Mouse (Mus musculus): ENCODE results near the gene Enox1.

Enox1 gene

DNA sequence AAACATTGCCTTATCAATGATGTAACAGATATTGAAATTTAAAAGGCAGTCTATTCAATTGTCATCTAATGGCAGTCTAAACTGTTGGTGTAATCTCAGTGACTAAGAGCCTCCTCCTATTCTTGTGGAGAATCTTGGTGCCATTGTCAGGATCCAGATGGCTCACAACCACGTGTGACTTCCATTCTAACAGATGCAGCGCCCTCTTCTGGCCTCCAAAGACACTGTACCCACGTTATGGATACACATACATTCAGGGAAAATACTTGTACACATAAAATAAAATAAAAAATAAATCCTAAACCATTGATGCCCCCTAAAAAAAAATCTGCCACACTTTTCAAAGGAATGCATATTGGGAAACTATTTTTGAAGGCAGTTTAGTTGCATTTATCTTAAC lies 216.6 kb downstream of the Enox1 start:
- DNase-seq (ENCODE audit: low spot score in 2 of 2): no peak

DNA sequence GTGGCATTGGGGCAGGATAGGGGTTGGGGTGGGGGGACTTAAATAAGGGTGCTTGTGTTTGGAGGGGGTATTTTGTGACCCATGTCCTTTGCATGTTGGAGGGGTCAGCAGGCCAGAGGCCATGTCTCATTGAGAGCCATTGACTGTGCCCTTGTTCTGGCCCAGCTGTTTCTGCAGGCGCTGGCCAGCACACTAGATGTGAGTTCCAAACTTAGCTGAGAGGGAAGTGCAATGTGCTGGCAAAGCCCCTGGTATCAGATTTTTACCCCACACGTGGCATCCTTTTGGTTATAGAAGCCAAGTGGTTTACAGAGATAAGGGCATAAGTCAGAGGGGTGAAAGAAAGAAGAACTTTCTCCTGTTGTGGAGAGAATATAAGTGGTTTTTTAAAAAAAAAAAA lies 218.5 kb downstream of the Enox1 start:
- no peak for DNase-seq (ENCODE audit: low spot score in 2 of 2)

DNA sequence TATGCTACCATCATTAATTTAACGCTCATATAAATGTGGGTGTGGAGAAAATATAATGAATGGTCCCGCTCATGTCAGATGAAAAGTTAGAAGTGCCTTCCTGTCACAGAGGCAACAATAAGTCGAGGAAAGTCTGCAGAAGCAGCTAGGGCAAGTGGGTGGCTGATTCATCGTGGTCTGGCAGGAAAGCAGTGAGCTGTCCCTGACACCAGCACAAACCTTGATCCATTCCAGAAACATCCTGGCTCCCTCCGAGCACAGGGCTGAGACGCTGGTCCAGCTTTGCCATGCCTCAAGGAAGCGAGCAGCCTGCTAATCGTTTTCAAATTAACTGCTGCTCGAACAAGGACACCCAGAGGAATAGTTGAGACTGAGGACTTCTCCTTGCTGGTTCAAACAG lies 219.1 kb downstream of the Enox1 start:
- no peak for DNase-seq (ENCODE audit: low spot score in 2 of 2)

DNA sequence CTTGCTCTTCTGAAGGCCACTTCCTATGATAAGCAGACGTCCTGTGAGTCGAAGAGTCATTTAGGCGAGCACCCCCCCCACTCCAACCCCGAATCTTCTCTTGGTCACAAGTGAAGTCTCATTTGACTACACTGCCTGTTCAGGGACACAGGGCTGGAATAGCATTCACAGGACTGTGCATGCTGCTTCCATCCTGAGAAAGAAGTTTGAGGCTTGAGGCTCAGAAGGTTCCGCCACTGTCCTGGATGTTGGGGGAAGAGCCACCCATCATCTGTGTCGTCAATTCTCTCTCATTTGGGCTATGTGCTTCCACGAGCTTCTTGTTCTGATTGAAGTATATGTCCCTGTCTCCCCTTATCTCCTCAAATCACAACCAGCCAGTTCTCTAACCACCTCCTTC lies 220.2 kb downstream of the Enox1 start:
- no peak for DNase-seq (ENCODE audit: low spot score in 2 of 2)

DNA sequence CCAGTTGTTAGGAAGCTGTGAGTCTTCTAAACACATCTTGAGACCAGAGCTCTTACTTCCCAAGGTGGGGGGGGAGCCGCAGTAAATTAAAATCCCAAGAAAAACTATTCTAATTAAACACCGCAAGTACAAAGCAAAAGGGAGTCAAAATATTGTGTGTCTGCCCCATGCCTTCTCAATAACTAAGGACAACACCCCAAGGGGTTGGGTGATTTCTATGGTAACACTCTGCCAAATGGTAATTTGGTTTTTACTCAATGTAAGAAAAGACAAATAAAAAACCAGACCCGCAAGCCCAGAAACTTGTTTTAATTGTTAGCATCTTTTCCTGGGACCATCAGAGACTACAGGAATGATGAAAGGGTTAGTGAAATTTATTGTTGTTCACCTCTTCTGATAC lies 220.9 kb downstream of the Enox1 start:
- DNase-seq (ENCODE audit: low spot score in 2 of 2): no peak

DNA sequence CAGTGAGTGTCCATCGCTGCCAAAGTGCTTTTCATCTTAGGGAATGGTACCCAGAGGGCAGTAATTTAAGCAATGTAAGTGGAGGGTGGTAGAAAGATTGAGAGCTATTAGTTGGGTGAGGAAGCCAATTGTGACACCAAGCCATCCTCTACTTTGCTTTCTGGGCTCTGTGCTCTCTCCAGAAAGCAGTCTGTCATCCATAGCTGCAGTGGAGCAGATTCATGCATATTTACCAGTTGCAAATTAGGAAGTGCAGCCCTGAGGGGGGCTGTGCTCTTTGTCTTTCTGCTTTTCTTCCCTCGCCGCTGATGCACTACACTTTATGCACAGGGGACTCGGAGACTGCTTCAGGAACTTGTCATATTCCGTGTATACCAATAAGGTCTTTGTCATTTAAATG lies 221.3 kb downstream of the Enox1 start:
- no peak for DNase-seq (ENCODE audit: low spot score in 2 of 2)

DNA sequence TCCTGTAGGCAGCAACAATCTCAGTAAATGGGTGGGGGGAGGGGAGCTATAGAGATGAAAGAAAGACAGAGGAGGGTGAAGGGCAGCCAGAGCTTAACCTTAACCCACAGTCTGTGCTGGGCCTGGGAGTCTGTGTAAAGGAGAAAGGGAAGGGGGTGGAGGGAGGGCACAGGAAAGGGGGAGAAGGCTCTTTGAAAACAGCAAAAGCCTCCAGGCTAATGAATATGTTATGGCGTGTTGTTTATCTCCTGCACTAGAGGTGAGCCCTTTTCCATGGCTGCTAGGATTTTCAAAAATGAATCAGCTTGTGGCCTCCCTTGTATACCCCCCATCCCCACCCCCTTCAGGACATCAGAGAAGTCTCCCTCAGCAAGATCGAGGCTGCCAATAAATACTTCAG lies 225.0 kb downstream of the Enox1 start:
- no peak for DNase-seq (ENCODE audit: low spot score in 2 of 2)

DNA sequence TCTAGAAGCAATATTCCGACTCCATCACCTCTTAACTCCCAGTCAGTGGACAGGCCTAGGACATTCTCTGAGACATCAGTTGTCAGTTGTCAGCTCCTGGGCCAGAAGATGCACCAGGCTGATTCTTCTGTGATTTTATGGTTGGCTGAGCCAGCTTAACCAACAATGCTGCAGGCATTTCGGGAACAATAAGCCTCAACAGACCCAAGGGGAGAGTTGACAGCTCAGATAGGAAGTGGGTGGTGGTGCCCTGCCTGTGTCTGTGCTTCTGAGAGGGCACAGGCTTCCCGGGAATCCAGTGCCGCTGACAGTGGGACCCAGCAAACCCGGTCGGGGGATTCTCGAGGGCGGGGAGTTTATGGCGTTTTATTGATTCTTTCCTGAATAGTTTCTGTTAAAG lies 229.1 kb downstream of the Enox1 start:
- DNase-seq (ENCODE audit: low spot score in 2 of 2): no peak

DNA sequence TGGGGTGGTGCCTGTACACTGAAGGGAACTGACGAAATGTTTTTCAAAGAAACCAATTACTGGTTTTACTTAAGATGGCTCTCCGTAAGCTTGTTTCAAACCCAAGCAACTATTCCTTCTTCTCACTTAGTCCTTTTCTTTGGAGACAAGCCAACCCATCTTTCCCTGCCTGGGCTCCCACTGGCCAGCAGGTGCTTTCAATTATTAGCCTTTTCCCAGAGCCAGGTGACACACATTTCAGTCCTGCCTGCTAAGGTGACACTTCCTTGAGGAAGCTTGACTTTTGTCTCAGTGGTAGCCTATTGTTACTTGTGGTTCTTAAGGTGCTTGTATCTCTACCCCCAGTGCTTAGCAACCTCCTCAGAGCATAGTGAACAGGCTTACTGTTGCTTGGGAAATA lies 231.3 kb downstream of the Enox1 start:
- DNase-seq (ENCODE audit: low spot score in 2 of 2): no peak

DNA sequence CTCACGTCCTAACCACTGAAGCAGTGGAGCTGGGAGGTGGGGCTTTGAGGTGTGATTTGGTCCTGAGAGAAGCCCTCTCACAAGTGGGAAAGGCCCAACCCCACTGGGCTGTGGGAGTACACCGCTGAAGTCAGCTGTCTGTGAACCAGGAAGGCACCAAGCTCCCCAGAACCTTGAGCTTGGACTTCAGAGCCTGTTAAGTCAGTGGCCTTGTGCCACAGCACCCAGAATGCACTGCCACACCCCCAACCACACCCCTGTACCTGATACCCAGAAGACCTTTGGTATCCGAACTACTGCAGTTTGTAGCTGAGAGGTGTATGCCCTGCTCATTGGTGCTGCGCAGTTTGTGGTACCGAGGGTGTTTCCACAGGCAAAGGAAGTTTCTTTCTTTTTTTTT lies 232.7 kb downstream of the Enox1 start:
- no peak for DNase-seq (ENCODE audit: low spot score in 2 of 2)

DNA sequence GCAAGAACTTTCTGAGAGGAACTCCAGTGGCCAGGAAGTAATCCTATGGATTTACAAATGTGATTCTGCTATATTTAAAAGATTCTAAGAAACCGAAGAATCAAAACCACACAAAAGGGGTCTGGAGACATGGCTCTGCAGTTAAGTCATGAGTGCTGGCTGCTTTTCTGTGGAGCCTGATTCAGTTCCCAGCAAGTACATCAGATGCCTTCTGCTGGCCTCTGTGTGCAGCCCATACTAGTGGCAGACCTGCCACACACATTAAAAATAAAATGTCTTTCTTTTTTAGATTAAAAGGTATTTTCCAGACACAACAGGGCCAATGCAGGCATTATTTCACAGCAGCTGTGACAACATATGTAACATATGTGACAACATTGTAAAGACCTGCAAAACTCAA lies 235.9 kb downstream of the Enox1 start:
- no peak for DNase-seq (ENCODE audit: low spot score in 2 of 2)

DNA sequence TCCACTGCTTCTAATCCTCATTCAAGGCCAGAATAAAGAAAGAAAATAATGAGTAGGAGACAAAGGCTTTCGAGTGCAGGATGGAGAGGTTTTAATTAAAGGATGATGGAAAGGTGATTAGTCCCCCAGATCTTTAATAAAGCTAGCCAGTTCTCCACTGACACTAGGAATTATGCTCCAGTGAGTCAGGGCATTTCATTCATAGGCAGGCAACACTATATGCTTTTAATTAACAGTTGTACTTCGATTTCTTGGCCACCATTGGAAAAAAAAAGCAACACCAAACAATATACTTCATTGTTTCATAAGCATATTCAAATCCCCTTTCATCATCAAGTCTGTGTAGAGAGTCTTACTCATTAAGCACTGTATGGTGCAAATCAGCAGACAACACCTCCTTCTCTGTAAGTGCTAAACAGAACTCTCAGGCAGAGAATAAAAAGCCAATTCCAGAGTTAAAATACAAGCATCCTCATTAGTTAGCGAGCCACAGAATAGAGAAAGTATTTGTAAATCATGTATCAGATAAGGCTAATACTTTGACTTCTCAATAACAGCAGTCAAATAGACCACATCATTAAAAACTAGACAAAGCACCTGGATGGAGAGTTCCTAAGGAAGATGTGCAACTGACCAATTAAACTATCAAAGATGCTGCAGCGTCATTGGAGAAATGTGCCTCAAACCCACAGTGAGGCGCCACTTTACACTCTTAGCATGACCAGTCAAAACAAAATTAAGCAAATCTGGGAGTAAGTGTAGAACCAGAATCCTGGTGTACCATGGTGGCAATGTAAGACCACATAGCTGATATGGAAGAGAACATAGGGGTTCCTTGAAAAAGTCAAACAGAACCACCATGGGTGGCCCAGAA lies 249.9 kb downstream of the Enox1 start:
- DNase-seq (ENCODE audit: low spot score in 2 of 2): no peak

DNA sequence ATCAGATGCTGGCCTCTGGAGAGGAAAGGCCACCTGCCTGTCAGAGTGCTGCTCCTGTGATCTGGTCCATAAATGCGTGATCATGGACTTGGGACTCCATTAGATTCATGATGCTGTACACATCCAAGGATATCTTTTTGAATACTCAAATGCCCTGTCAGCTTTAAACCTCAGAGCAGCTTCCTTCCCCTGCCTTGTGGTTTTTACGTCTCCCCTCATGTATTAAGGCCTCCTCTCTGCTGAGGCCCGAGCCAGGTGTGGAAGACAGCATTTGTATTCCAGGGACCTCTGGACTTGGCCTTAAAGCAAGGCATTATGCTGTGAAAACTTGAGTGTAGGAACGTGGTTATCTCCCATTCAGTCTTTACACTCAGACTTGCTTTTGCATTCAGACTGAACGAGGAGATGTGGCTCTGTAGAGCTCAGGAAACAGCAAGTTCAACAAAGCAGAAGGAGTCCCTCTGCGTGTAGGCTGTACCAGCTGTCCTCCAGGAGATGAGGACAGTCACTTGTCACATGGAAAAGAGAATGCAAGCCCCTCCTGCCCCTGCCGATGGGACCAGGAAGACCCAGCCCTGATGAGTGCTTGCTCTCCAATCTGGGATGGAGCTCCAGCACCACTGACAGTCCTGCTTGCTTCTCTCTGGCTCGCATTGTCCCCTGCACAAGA lies 252.8 kb downstream of the Enox1 start:
- no peak for DNase-seq (ENCODE audit: low spot score in 2 of 2)

DNA sequence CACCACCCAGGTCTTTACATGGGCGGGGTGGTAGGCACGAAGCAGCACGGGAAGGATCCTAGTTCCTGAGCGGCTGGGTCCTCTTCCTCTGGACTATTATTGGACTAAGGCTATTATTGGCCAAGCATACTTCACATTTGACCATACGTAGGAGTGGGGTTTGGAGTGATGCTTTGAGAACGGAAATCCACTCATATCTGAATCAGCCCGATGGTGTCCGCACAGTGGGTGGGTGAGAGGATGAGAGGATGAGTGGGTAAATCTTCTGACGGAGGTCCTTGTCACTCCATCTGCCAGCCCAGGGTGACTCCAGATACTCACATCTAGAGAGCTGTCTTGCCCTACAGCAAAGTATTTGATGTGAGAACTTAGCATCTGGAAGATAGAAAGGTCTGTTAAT lies 253.8 kb downstream of the Enox1 start:
- no peak for DNase-seq (ENCODE audit: low spot score in 2 of 2)

DNA sequence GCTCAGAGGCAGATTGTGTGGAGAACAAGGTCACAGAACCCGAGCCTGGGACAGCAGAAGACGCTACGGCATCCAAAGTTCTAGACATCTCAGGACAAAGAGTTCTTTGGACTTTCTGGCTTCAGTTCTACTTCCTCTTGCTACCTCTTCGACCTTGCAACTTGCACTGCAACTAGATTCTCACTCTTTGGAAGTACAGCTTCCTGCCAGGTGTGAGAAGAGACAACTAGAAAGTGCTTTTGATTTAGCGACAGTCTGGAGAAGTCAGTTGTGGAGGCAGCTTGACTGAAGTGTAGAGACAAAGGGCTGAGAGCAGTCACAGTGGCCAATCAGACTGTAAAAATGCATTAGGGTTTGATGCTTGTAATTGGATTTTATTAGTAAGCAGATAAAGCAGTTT lies 256.5 kb downstream of the Enox1 start:
- DNase-seq (ENCODE audit: low spot score in 2 of 2): no peak

DNA sequence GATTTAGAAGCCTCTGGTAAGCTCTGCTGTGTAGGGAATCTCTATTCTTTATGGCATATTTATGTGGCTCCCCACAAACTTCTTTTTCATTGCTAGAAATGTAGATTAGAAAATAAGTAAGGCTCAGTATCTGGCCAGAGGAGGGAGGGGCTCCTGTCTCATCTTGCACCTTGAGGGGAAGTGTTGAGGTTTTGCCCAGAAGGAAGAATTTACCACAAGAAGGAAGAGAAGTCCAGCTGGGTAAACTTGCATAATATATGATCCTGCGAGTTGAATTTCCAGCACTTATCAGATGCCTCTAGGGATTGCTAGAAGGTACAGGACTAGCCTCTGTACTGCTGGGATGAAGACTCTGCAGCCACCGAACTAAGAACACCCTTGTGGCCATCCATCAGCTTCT lies 259.8 kb downstream of the Enox1 start:
- DNase-seq (ENCODE audit: low spot score in 2 of 2): no peak

DNA sequence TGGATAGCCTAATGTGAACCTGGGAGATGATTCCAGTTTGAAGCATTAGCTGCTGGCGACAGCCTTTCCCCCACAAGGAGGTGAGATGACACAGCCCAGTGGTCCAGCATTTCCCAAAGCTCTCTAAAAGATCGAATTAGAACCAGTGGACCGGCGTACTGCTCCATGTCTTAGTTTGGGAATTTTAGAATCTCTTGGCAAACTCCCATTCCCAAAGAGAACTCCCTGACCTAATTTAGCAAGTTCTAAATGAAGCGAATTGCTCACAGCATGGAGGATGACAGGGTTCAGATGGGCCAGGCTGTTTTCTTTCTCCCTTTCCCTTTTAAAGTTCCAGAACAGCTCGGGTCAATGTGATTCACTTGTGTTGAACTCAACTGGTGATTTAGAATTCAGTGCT lies 264.5 kb downstream of the Enox1 start:
- no peak for DNase-seq (ENCODE audit: low spot score in 2 of 2)

DNA sequence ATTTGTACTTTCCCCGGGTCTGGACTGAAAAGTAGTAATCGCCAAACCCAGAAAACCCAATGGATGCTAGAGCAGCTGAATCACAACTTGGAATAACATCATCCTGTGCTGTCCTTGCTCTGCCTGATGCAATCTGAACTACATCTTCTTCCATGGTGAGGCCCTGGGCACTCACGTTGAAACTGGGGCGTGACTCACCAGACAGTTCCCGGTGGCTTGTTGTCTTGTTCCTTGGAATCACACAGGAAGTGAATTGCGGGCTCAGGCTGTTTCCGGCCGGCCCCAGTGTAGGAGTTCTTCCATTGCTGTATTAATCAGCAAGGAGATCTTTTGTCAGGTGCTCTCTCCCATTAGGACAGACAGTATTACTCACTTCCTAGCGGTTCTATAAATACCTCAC lies 266.6 kb downstream of the Enox1 start:
- no peak for DNase-seq (ENCODE audit: low spot score in 2 of 2)

DNA sequence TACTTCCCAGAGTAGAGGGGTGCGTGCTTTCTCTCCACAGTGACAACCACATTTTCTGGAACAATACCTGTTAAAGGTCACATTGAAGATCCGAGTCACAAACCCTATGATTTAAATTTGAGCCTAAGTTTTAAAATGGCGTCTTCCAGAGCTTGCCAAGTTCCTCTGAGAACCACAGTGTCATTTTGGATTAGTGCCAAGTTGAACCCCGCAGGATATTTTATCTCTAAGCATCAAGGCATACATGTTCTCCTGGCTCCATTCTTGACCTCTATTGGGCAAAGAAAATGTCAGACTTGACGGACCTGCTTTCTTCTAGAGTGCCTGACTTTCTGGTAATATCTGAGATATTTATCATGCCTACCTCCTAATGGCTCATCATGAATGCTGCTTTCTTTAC lies 282.9 kb downstream of the Enox1 start:
- DNase-seq (ENCODE audit: low spot score in 2 of 2): no peak

DNA sequence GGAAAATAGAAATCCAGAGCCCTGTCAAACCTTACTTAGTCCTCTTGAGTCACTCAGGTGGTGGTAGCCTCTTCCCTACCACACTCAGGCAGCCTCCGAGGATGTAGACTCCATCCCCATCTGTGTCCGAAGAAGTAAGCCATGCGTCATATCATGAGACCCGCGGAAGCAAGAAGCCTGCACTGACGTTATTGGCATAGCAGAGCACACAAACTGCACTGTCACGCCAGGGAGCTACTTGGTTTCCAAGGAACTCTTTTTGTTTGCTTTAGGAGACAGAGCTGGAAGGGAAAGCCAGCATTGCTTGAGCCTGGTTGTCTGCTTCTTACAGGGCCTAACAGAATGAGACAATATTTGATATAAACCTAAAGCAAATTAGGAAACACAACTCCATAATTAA lies 284.2 kb downstream of the Enox1 start:
- no peak for DNase-seq (ENCODE audit: low spot score in 2 of 2)

DNA sequence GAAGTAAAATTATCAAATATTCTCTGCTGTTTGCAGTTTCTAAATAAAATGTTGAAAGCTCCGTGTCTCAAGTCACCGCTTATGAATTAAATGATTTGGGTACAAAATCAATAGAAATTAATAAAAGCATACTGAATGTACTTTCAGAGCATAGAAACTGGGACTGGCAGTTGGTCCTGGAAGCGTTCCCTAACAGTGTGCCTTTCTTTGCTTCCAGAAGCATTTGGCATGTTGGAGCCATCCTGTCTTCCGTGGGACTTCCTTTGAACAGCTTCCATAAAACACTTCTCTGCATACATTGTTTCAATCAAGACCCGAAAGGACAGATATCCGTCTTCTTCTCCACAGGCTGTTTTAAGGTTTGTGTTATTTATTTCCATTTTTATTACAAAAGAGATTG lies 285.0 kb downstream of the Enox1 start:
- no peak for DNase-seq (ENCODE audit: low spot score in 2 of 2)

DNA sequence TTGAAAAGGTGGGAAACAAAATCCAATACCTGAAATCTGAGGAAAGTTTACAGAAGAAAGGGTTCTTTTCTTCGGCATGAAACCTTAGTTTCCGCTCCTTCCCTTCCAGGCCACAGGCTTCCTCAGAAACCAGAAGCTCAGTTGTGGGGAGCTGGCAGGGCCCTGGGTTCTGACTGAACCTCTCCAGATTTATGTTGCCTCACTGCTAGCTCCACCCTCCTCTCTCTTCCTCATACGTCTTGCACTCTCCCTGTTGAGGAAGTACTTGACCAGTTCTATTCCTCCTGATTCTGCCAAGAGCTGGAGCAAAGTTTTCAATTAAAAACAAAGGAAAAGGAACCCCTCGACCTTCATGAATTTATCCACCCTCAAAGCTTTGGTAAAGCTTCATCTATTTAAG lies 291.4 kb downstream of the Enox1 start:
- no peak for DNase-seq (ENCODE audit: low spot score in 2 of 2)

DNA sequence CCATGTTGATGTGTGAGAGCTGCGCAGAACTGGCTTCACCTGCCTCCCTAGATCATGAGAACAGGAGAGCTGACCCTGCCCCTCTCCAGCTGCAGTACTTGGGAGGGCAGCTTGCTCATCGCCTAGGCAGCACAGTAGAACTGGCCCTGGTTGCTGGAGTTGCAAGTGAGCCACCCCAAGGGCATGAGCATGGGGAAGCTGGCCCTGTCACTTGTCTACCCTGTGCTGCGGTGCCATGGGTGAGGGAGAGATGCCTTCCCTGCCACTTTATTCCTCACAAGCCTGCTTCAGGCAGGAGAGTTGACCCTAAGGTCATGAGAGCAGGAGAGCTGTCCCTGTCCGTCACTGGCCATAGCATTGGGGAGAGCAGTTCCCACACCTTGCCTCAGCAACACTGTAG lies 295.4 kb downstream of the Enox1 start:
- no peak for DNase-seq (ENCODE audit: low spot score in 2 of 2)

DNA sequence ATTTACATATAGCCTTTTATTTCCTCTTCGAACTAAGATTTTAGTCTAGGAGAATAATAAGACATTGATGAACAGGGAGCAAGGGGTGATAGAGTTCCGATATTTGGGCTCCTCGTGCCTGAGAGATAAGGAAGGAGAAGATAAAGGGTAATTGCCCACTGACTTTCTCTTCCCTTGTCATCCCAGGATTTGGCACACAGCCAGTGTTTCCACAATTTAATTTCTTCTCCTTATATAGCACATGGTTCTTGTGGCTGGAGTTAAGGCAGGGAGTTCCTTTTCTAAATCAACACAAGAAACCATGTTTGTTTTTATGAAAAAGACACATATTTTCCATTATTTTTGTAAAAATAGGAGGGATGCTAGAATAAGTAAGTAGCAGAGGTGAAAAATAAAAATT lies 299.5 kb downstream of the Enox1 start:
- DNase-seq (ENCODE audit: low spot score in 2 of 2): no peak

Measured in frontal cortex, postnatal 25 days (tissue).